Mouse (Mus musculus): Measurements from ENCODE around the gene Accs. TPM values are rescaled to one million over a fixed set of nuclear protein-coding genes. Genes with fewer than 3 reads are reported as not detected.

Gene Accs
- 1 to 10 TPM; 4.0 to 6.2 TPM for total RNA-seq (2021)

DNA sequence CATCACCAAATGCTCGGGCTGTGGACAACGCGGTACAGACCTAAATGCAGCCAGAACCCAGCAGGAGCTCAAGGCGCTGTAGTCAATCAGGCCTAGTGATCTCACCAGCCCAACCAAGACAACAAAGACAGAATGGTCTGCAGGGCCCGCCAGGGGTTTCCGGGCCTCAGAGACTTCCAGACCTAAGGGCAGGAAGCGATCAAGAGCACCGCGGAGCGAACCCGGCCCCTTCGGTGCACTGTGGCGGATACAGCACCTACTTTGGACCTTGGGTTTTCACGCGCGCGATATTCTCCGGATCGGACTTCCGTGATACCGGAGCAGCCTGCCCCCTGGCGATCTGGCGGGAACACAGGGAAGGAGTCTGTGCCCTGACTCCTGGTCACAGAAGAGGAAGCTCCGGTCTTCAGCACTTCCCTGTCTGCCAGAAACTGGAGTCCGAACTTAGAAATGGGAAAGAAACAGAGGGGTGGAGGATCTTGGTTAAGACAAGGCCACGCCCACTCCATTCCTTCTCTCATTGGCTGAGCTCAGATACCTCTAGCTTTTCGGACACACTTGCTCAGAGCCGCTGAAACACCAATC lies at the start of gene Accs:
Gene Accs, minus strand, starts transcription at position 439 of the 585 bp plus-strand sequence.
- intact Hi-C loops (cut with DNase I), result no loop called here
- peak; percentile 77 to 78 for DNase-seq

DNA sequence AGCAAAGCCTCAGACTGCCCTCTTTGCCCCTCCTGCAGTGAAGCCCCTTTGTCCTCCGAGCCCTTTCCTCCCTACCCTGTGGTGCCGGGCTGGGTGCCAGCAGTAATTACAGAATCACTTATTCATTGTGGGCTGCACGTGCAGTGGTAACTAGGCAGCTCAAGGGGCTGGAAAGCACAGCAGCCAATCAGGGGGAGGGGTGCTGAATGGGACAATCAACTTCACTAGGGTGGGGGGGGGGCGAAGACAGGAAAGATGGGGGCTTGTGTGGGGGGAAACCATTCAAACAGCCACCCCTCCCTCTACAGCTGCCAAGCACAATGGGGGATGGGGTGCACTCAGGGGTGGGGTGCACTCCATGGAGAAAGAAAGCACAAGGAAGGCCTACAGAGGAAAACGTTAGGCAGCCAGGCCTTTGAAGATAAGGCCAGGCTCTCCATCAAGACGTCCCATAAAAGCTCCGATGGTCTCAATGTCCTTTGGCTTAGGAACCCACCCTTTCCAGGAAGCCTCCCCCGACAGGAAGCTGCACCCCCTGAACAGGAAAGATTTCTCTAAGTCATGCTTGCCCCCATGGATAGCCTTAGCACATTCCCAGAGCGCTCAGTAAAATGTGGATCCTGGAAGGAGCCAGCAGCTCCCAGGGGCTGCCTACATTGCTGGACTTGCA lies 42.0 kb upstream of the Accs start:
- intact Hi-C loops (cut with DNase I), result no loop called here
- no peak for DNase-seq

DNA sequence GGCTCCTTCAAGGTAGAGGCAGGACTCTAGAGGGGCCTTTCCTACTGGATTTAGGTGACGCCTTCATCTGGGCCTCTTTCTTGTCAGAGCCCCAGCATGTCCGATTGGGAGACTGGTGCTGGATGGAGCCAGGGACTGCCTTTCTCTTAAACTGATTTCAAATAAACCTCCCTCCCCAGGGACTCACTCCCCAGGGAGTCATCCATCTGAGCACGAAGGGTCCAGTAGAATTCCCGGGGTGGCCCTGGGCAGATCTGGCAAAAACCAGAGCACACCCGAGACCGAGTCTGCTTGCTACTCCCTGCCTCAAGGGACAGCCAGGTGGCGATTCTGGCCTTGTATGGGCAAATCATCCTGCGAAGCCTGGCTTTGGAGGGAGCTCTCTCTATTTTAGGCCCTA lies 40.4 kb upstream of the Accs start:
- intact Hi-C loops (cut with DNase I), result no loop called here
- DNase-seq, result no peak

DNA sequence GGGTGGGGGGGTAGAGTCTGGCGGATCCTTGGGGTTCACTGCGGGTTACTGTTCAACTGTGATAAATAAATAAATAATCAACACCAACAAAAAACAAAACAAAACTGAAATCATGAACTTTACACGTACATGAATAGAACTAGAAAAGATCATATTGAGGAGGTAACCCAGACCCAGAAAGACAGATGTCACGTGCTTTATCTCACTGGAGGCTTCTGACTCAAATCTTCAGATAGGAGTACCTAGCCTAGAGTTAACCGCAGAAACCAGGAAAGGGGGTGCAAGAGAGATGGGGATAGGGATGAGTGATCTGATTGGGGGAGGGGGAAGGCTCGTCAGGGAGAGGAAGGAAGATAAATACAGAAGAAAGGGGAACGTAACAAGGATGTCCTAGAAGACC lies 39.3 kb upstream of the Accs start:
- DNase-seq, result no peak
- intact Hi-C loops (cut with DNase I), result no loop called here

DNA sequence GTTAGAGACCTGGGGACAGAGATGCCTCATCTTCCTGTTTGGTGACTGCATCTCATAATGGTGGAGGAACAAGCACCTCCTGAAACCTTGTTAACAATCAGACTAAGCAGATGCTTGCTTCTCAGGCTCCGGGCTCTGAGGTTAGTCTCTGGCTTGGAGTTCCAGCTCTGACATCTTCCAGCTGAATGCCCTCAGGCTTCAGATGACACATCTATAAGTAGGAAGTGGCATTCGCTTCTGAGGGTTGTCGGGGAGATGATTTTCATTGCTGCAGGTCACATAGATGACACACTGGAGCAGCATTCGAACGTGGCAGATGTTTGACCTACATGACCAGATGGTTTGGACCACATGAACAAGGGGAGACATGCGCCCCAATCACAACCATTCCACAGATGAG lies 38.6 kb upstream of the Accs start:
- intact Hi-C loops (cut with DNase I), result no loop called here
- no peak for DNase-seq

DNA sequence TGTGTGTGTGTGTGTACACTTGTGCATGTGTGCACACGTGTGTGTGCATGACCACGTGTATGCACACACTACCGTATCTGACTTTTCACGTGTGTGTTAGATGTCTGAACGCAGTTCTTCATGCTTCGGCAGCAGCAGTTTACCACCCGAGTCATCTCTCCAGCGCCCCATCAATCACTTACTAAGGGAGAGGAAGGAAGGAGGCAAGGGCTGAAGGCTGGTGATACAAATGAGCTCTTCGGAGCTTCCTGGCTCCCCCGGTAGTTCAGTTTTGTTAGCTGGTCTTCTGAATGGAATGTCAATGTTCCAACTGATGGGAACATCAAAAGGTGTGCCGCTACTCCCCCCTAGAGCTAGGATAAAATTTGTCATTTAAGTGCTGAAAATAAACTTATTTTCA lies 37.5 kb upstream of the Accs start:
- no peak for DNase-seq
- intact Hi-C loops (cut with DNase I), result no loop called here

DNA sequence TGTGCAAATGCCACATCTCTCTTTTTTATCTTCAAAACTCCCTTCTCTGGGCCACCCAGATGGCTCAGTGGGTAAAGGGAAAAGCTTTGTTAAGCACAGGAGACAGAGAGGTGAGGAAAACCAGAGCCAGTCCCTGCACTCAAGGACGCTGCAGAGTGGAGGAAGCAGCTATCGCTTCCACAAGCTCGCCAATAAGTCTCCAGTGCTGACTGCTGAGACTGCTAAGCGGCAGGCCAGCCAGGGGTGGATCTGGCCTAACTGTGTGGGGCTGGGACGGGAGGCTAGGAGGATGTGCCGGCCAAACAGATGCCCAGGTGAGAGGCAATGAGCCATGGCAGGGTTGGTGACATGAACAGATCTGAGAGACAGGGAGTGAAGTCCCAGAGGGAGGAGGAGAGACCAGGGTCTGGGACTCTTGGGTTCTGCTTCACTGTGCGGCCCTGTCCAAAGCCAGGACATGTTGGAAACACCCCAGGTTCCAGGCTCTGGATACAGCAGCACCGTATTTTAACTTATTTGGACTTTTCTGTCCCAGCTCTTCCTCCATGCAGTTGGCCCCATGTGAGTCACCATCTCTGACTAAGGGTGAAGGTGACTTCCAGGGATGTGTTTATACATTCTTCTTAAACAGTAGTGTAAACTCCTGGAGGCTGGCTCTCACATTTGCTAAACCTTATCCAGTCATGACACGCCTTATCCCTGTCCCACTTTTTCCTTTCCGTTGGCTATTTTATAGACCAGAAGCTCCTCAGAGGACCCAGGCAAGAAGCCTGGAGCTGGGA lies 36.5 kb upstream of the Accs start:
- intact Hi-C loops (cut with DNase I), result no loop called here
- no peak for DNase-seq

DNA sequence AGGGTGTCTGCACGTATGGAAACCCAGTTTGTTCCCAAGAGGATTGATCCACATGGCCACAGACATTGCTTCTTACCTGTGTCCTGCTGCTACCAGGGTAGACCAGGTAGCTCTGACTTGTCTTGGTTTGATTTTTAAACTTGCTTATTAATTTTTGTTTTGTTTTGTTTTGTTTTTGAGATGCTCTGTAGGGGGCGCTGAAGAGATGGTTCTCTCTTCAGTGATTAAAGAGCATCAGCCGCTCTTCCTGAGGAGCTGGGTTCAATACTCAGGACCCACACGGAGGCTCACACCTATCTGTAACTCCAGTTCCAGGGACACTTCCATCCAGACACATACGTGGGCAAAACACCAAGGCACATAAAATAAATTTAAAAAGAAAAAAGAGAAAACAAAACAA lies 33.3 kb upstream of the Accs start:
- no peak for DNase-seq
- intact Hi-C loops (cut with DNase I), result no loop called here

DNA sequence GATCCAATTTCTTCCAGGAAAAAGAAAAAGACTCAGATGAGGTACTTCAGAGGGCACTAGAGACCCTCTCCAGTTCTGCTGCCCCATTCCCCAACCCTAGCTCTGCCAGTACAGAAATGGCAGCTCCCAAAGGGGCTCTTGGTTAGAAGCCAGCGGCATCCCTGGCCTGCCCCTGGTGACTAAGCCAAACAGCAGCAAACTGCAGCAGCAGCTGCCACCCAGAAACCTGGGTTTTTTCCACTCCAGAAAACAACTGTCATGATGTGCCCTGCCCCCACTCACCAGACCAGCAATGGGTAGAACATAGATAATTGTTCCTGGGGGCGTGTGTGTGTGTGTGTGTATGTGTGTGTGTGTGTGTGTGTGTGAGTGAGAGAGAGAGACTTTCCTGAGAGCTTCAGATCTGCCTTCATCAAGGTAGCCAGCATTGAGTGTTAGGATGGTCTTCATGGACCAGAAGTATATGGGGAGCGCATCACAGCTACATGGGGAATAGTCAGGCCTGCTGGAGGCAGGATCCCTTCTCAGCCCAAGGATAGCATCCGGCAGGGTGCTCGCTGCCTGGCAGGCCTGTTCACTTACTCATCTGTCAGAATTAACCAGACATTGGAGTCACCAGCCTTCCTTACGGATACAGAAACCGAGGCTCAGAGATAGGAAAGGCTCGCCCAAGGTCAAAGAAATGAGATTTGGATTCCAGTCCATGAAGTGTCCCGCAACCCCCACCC lies 32.1 kb upstream of the Accs start:
- intact Hi-C loops (cut with DNase I), result no loop called here
- no peak for DNase-seq

DNA sequence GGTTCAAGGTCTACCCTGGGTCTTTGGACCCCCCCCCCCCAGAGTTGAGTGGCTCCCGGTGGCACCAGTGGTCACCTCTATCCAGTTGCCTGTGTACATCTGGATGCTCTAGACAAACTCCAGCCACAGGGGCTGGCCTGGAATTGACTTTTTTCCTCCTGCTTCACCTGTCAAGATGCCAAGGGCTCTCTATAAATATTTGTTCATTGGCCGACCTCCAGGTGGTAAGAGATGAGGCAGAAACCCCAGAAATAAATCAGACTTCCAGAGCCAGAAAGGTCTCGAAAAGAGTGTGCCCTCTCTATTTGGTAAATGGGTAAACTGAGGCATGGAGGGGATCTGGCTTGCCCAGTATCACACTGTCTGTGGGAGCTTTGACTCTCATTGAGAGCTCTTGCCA lies 31.2 kb upstream of the Accs start:
- intact Hi-C loops (cut with DNase I), result no loop called here
- no peak for DNase-seq

DNA sequence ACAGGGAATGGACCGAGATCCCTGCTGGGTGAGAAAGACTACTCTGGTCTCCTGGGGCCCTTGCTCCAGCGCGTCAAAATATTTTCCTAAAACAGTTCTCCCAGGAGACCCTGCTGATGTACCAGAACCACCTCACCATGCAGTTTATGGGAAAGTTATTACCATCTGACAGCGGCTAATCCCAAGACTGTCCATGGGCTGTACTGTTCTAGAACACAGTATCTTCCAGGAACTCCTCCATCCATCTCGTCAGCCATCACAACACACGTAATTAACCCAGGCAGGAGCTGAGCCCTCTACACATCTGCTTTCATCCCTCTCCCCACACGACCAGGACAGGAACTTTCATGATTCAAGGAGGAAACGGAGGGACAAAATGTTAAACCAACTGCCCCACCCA lies 30.7 kb upstream of the Accs start:
- no peak for DNase-seq

DNA sequence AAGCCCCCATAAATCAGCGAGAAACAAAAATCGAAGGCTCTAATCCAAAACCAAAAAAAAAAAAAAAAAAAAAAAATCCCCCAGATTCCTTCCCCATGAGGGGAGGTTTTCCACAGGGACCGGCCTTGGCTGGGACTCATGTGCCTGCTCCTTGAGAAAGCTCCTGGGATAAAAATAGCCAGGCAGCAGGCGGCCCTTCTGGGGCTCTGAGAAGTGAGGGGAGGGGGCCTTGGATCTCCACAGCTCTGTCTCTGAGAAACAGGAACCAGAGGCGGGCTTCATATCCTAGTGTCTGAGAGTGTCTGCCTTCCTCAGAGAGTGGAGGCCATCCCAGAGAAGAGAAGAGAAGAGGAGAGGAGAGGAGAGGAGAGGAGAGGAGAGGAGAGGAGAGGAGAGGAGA lies 27.3 kb upstream of the Accs start:
- intact Hi-C loops (cut with DNase I), result no loop called here
- no peak for DNase-seq

More for the DNA sequence above, 30.7 kb upstream of the Accs start:
- intact Hi-C loops (cut with DNase I), result no loop called here

DNA sequence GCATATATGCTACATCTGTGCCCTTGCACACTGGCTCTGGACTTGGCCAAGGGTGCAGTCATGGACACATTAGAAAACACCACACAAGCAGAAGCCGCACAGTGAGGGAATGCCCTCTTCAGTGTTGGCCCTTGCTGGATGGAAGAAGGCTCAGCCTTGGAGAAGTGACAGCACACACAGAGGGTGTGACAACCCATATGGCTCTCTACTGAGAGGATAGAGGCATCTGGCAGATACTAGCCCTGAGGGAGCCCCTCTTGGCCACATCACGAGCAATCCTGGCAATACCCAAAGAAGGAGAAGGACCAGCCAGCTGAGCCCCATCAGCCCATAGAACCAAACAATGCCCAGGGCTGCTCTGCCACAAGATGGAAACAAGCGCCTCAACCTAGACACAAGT lies 24.9 kb upstream of the Accs start:
- DNase-seq, result no peak
- intact Hi-C loops (cut with DNase I), result loop anchor here (2.0 kb wide), 1 partner anchor 82 kb away; the partner anchor contains the start of gene Gm13889

DNA sequence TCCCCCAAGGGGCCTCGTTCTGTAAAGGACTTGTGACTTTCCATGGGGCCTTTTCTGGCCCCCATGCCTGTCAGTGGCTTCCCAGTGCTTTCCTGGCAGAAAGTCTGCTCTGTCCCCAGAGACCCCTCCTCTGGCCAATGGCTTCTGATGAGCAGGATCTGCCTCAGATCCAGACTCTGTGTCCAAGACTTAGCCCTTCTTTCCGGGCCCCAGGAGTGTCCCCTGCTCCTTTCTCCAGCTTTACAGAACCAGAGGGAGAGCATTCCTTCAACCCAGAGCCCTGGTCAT lies 24.4 kb upstream of the Accs start:
- DNase-seq, result peak in 1 of 2 experiments; percentile 26
- intact Hi-C loops (cut with DNase I), result loop anchor here (2.0 kb wide), 1 partner anchor 83 kb away; the partner anchor contains the start of gene Gm13889

DNA sequence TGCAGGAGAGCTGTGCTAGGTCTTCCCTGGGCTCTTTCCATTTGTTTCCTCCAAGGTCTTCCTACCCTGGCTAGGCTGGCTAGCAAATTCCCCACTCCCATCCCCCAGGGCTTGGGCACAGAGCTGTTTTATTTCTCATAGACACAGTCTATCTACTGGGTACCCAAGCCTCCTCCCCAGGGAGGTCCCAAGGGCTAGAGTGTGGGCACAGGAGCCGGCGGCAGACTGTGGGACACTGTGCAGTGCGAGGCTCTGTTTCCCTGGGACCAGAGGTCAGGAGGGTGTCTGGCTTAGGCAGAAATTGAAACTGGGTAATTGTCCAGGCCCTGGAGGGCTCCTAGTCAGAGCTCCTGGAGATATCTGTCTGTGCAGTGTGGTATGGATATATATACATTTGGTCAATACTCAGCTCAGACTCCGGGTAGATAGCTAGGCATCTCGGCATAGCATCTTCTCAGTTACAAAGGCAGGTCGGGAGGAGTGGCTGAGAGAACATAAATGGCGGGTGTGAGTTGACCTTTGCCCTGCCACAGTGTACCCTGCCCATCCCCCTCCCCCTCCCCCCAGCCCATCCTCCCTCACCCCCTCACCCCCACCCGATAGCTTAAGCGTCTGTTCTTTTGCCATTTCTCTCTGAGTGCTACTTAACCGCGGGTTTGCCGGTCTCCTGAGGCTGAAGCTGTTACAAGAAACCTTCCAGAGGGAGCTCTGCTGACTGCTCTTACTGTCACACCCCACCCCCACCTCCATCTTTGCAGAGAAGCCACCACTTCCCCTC lies 23.9 kb upstream of the Accs start:
- no peak for DNase-seq
- intact Hi-C loops (cut with DNase I), result loop anchor here (2.0 kb wide), 1 partner anchor 83 kb away; the partner anchor contains the start of gene Gm13889

DNA sequence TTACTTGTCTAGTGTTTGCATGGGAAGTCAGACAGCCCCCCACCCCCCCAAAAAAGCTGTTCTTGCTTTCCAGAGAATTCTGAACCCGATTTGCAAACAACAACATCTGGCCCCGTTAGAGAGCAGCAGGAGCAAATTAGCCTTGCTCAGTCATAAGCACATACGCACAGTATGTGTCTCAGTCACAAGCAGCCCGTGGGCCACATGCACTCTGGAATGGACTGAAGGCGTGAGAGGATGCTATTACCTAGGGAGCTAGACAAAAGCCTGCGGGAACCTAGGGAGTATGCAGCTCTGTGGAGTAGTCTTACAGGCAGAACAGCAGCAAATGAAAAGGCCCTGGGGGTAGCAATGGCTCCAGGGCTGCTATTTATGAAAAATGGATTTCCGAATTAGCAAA lies 22.5 kb upstream of the Accs start:
- DNase-seq, result no peak
- intact Hi-C loops (cut with DNase I), result no loop called here

DNA sequence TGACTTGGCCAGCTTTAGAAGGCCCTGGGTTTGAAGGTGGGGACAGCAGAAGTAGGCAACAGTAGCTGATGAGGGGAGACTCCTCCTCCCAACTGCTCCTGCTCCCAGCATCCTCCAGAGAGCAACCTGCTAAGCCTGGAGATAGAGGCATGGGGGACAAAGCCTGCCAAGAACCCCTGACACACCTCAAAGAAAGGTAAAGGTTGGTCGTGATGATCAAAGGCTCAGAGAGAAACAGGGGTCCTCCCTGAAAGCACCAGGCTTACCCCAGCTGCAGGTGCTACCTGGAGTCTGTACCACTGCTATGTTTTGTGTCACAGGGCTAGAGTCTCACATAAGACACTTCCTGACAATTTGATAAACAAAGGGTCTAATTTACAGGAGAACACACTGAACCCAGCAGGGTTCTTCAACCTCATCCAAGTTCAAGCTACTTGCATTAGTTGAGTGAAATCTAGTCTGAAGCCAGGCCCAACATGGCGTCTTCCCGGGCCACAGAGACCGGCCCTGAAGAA lies 21.7 kb upstream of the Accs start:
- no peak for DNase-seq
- intact Hi-C loops (cut with DNase I), result loop anchor here (1.0 kb wide), 1 partner anchor 131 kb away; no protein-coding TSS in a partner anchor

DNA sequence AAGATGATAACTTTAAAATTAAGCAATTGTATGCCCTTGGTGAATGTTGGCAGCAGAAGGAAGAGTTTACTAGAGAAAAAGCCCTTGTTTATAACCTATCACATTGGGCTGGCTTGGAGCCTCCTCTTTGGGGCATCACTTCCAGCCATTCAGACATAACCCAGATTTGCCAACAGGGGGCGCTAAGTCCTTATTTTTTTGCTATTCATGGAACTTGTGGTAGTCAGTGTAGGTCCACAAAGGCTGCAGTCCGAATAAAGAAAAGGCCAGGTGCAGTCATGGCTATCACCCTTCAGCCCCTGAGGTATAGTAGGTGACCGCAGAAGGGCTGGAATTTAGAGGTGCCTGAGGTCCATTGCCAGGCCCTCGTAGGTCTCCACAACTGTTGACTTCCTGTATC lies 21.1 kb upstream of the Accs start:
- peak; percentile 70 to 75 for DNase-seq

DNA sequence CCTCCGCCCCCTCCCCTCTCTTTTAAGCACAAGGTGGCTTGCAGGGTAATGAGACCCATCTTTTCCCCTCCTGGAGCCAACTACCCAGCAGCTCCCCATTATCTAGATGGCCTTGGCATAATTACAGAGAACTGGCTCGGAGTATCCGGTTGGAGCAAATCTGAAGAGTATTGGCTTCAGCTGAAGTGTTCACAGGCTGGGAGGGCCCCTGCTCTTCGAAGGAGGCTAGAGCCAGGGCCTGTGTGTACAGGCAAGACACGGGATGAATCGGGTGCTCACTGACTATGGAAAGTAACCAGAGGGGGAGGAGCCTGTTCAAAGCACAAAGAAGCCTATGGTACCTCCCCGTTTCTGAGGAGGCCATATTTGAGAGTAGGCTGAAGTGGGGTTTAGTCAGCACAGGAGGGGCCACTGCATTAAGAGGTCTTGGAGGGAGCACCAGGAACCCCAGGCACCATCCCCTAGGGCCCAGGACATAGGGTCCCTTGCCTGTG lies 19.4 kb upstream of the Accs start, which contains the start of gene Accsl:
Gene Accsl, minus strand, starts transcription at position 51 of the 494 bp plus-strand sequence.
- no peak for DNase-seq
- intact Hi-C loops (cut with DNase I), result no loop called here

More for the DNA sequence above, 21.1 kb upstream of the Accs start:
- intact Hi-C loops (cut with DNase I), result loop anchor here (1.0 kb wide), 1 partner anchor 131 kb away; no protein-coding TSS in a partner anchor

DNA sequence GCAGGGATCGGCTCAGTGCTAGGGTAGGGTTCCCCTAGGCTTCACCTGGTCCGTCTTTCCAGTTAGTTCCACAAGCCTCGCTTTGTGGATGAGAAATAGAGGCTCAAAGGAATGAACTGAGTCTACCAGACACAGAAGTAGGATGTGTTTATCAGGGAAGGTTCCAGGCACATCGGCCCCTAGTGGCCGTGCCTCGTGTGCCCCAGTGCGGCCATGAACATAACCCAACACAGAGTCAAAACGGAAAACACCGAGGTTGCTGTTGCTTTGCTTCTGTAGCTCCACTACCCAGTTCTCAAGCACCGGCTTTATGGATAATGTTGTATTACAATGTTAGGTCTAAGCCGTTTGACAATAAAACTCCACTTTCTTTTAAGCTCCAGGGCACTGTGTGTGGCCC lies 18.8 kb upstream of the Accs start:
- DNase-seq, result no peak
- intact Hi-C loops (cut with DNase I), result no loop called here
